Mouse (Mus musculus) megakaryocyte, embryonic 14.5 days (primary cell): Measurements from ENCODE around the gene Gm11020. TPM values are rescaled to one million over a fixed set of nuclear protein-coding genes. Genes with fewer than 3 reads are reported as not detected.

Experiments used
- H3K27me3 ChIP-seq: replicated peaks from 2 replicates; pipeline ENCODE3; 2012; ENCODE audit warnings: inconsistent platforms
- H3K36me3 ChIP-seq: replicated peaks from 2 replicates; pipeline ENCODE3; 2012; ENCODE audit warnings: low read length, inconsistent platforms, mixed read lengths
- H3K4me1 ChIP-seq: 2 replicates; pipeline ENCODE4 v1.6.1; 2012; ENCODE audit warnings: inconsistent platforms
- H3K4me3 ChIP-seq: replicated peaks from 2 replicates; pipeline ENCODE3; 2012; ENCODE audit warnings: moderate library complexity, mild to moderate bottlenecking, inconsistent platforms
- H3K9me3 ChIP-seq: 2 replicates; pipeline ENCODE4 v1.6.1; 2012; ENCODE audit warnings: inconsistent platforms
- FLI1 ChIP-seq: IDR thresholded peaks from 2 replicates; pipeline ENCODE4 v1.6.1; 2012; ENCODE audit warnings: low read length, inconsistent platforms, mixed read lengths
- GATA1 ChIP-seq: IDR thresholded peaks from 3 replicates; pipeline ENCODE4 v1.6.1; 2012; ENCODE audit warnings: mixed read lengths, low read length, inconsistent platforms, borderline replicate concordance
- polyA plus RNA-seq: library from polyadenylated mRNA; stranded (reverse); fragments of >175 nt; gene quantifications from 2 replicates; pipeline ENCODE4 v1.2.3, GENCODE M21; 2012; ENCODE audit warnings: low replicate concordance; ENCODE audit not compliant: insufficient read depth

The Gm11020 gene
- polyA plus RNA-seq, 1 experiment, result not detected

DNA sequence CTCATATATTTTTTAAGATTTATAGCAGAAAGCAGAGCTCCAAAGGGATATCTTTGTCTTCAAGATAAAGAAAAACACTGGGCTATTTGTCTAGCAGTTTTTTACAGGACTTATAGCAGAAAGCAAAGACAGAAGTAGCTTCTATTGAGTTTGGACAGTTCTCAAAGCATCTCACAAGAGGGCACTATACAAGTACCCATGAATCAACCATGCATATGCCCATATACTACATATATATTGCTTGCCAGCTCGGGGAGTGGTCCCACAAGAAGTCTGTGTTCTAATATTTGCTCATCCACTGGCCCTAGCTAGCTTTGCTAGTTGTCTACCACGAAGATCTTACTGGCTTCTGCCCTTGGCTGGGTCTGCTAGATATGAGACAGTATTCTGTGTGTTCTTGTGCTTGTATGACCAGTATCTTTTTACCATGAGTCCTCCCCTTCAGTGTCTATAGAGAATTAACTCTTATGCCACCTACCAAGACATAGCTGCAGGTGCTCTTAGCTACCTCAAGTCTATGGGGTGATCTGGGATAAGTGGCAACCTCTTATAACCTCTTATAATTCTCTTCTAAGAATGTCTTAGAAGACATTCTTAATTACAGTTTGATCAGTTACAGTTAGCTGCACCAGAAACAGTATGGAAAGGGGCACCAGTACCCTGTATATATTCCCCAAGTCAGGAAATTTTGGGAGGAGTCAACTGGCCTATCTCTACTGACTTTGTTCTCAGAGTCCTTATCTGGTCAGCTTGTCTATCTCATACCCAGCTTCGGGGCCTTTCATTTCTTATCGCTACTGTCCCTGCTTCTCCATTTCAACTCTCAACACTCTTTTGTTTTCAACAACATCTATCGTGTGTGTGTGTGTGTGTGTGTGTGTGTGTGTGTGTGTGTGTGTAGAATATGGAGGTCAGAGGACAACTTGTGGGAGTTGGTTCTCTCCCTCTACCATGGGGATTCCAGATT, 11.6 kb downstream of the Gm11020 start:
- no peak overlapping the region for H3K4me3 ChIP-seq
- peaks cover 21% of the 10 kb centered on the region for H3K4me1 ChIP-seq

DNA sequence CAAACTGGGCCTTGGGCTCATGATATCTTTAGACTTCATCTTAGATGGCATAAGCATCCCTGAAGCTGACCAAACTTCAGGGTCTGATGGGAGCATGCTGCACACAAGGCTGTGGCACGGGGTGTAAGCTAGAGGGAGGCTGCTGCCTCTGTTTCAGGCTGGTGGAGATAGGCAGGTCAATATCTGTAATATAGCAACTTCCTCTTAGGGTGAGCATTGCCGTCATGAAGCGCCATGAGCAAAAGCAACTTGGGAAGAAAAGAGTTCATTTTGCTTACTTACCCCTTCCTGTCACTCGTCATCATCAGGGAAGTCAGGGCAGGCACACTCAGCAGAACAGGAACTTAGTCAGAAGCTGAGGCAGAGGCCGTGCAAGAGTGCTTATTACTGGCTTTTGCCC, 12.4 kb downstream of the Gm11020 start:
- Histone ChIP-seq H3K27me3 (peaks cover 3% of the 10 kb centered on the region), H3K36me3 (no peaks in the 10 kb centered on the region), H3K4me3 (peak overlapping the region; percentile 68), H3K4me1 (peaks cover 26% of the 10 kb centered on the region), H3K9me3 (peaks cover 8% of the 10 kb centered on the region; the same call in 1 of the 2 replicates)
- TF ChIP-seq GATA1 (no peak), FLI1 (no peak)

More for the DNA sequence above, 11.6 kb downstream of the Gm11020 start:
- TF ChIP-seq FLI1, result no peak
- TF ChIP-seq GATA1, result no peak
- Histone ChIP-seq H3K27me3 (peaks cover 3% of the 10 kb centered on the region), H3K36me3 (no peaks in the 10 kb centered on the region), H3K9me3 (peaks cover 8% of the 10 kb centered on the region; the same call in 1 of the 2 replicates)

DNA sequence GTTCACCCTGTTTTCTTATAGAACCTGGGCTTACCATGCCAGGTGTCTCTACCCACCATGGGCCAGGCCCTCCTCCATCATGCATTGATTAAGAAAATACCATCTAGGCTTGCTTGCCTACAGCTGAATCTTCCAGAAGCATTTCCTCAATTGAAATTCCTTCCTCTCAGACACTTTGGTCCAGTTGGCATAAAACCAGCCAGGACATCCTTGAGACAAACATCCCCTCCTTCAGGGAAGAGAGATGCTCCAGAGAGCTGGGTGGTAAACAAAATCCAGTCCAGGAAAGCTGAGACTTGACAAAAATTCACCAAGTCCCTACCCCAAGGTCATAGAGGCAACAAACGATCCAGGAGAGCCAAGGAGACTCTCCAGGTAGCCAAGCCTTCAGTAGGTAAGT, 12.8 kb downstream of the Gm11020 start:
- peaks cover 3% of the 10 kb centered on the region for H3K27me3 ChIP-seq
- TF ChIP-seq GATA1 (no peak), FLI1 (no peak)
- peaks cover 30% of the 10 kb centered on the region for H3K4me1 ChIP-seq
- no peaks in the 10 kb centered on the region for H3K36me3 ChIP-seq
- peaks cover 8% of the 10 kb centered on the region; the same call in 1 of the 2 replicates for H3K9me3 ChIP-seq
- H3K4me3 ChIP-seq, result no peak overlapping the region

DNA sequence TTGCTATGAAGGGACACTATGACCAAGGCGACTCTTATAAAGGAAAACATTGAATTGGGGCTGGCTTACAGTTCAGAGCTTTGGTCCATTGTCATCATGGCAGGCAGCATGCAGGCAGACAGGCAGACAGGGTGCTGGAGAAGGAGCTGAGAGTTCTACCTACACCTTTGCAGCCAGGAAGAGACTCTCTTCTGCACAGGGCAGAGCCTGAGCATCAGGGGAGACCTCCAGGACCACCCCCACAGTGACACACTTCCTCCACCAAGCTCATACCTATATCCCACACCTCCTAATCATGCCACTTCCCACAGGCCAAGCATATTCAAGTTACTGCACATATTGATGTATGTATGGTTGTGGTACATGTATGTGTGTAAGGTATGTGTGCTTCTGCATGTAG, 15.4 kb downstream of the Gm11020 start:
- TF ChIP-seq FLI1, result no peak
- TF ChIP-seq GATA1, result no peak
- Histone ChIP-seq H3K4me1 (peaks cover 56% of the 10 kb centered on the region), H3K27me3 (no peaks in the 10 kb centered on the region), H3K4me3 (no peak overlapping the region), H3K9me3 (peaks cover 8% of the 10 kb centered on the region; the same call in 1 of the 2 replicates), H3K36me3 (no peaks in the 10 kb centered on the region)

DNA sequence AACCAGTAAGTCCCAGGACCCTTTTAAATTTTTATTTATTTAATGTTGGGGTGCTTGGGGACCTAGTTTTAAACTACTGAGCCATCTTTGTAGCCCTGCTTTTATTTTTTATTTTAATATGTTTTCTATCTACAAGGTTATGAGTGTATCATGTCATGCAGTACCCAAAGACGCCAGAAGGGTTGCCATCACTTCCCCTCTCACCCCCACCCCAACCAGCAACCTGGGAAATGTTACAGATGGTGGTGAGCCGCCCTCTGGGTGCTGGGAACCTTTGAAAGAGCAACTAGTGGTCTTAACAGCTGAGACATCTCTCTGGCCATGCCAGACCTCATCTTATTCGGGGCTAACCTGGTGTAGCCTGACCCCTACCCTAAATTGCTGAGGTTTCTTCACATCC, 16.5 kb downstream of the Gm11020 start:
- peaks cover 8% of the 10 kb centered on the region; the same call in 1 of the 2 replicates for H3K9me3 ChIP-seq
- no peaks in the 10 kb centered on the region for H3K27me3 ChIP-seq
- H3K36me3 ChIP-seq, result no peaks in the 10 kb centered on the region
- TF ChIP-seq GATA1, result no peak
- TF ChIP-seq FLI1, result no peak
- no peak overlapping the region for H3K4me3 ChIP-seq
- H3K4me1 ChIP-seq, result peaks cover 64% of the 10 kb centered on the region

DNA sequence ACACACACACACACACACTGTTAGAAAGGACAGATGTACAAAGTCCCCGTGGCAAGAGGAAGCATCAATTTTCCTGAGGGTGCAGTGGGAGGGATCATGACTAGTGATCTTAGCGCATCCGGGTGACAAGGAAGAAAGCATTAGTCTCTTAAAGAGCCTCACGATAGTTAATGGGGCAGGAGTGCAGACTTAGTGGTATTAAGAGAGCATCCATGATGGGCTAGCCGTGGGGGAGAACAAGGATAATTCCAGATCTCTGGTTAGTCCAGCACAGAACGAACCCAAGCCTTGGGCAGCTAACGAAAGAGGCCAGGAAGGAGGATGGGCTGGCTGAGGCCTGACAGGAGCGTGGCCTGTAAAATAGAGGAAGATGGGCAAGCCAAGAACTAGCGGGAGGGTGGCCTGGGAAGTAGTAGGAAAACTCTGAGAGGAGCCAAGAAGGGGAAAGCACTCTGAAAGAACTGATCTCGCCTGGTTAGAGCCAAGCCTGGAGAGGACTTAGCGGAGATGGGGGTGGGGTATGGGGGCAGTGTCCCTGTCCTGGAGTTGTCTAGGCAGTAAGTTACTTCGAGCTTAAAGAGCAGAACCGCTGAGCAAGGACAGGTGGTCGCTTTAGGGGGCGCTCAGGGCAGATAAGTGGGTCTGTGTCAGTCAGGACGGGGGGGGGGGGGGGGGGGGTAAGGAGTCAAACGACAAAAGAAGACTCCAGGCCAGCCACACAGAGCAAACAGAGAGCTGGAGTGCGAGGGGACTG, 18.0 kb downstream of the Gm11020 start, which contains the start of gene Cmtm3:
Gene Cmtm3, plus strand, starts transcription at position 182 of the 754 bp plus-strand sequence.
- peaks cover 64% of the 10 kb centered on the region for H3K4me1 ChIP-seq
- TF ChIP-seq GATA1 (no peak), FLI1 (no peak)
- H3K36me3 ChIP-seq, result peaks cover 9% of the 10 kb centered on the region
- H3K9me3 ChIP-seq, result peaks cover 8% of the 10 kb centered on the region; the same call in 1 of the 2 replicates
- H3K27me3 ChIP-seq, result no peaks in the 10 kb centered on the region
- peak within 1 kb of the TSS; percentile 98 for H3K4me3 ChIP-seq

DNA sequence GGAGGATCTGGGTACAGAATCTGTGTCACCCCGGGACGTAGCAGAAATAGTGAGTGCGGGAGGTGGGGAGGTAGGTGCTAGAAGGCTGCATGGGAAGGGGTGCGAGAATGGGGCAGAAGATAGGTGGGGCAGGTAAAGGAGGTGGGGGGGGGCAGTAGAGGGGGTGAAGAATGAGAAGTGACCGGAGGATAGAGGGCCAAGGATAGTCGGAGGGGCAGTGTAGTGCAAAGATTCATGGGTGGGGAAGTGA, 18.5 kb downstream of the Gm11020 start:
- peaks cover 8% of the 10 kb centered on the region; the same call in 1 of the 2 replicates for H3K9me3 ChIP-seq
- peak overlapping the region; percentile 98 for H3K4me3 ChIP-seq
- peaks cover 66% of the 10 kb centered on the region for H3K4me1 ChIP-seq
- H3K27me3 ChIP-seq, result no peaks in the 10 kb centered on the region
- no peak for TF ChIP-seq GATA1
- H3K36me3 ChIP-seq, result peaks cover 14% of the 10 kb centered on the region

DNA sequence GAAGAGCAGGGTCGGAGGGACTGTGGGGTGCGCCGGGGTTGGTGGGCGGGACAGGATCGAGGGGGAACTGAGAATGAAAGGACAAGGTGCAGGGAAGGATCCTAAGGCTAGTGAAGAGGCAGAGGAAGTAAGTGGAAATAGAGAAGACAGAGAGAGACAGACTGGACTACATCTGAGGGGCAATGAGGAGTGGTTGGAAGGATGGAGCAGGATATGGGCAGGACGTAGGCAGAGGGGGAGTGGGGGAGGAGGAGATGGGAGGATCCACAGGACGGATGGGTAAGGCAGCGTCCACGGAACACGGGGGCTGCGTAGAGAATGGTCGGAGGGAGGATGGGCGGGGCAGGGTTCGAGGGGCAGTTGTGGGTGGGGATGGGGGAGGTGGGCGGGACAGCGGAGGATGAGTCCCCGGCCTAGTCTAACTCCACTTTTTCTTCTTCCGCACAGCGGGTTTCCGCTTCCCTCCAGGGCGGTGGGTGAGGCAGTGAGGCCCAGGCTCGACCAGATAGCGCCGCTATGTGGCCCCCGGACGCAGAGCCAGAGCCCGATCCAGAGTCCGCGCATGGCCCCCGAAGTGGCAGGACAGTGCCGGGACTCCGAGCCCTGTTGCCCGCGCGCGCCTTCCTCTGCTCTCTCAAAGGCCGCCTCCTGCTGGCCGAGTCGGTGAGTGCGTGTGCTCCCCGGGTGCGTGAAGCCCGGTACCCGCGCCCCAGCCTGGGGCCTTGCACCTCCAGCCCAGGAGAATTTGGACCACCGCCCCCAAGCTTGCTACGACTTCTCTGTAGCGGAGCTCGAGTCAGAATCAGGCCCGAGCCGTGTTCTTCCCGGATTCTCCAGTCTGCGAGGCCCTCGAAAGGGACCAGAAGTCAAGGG, 19.1 kb downstream of the Gm11020 start:
- Histone ChIP-seq H3K36me3 (peaks cover 20% of the 10 kb centered on the region), H3K4me1 (peaks cover 68% of the 10 kb centered on the region), H3K9me3 (peaks cover 8% of the 10 kb centered on the region; the same call in 1 of the 2 replicates), H3K4me3 (peak overlapping the region; percentile 98), H3K27me3 (no peaks in the 10 kb centered on the region)
- TF ChIP-seq FLI1, result no peak
- no peak for TF ChIP-seq GATA1

DNA sequence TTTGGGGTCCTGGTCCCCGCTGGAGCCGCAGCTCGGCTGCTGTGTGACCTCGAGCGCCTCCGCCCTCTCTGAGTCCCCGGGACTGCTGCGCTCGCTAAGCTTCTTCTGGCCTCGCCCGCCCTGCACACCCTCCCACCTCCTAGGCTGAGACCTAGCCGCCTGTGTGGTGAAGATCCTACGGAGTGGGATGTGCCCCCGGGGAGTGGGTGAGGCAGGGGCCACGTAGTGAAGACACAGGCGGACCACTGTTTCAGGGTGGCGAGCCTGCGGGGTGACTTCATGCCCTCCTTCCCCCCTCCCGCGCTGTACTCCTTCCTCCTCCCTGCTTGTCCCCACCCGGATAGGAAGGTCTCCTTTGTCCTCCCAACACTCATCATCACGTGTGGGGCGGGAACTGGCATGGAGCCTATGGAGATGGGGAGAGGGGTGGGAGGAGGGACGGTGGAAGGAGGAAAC, 19.8 kb downstream of the Gm11020 start:
- Histone ChIP-seq H3K36me3 (peaks cover 26% of the 10 kb centered on the region), H3K27me3 (no peaks in the 10 kb centered on the region), H3K9me3 (peaks cover 5% of the 10 kb centered on the region; the same call in 1 of the 2 replicates), H3K4me1 (peaks cover 69% of the 10 kb centered on the region), H3K4me3 (peak overlapping the region; percentile 98)
- TF ChIP-seq FLI1, result no peak
- TF ChIP-seq GATA1, result no peak
